Mouse (Mus musculus): ENCODE measurements around the gene Capn10.

- no peak for TF ChIP-seq CTCF (IDR thresholded peaks at IDR 0.05)
- no peak for TF ChIP-seq EP300 (IDR thresholded peaks at IDR 0.05; ENCODE audit: insufficient read depth, low read depth, low read length)
- TF ChIP-seq POLR2A (IDR thresholded peaks at IDR 0.05; ENCODE audit: insufficient read depth, low read depth, low read length): no peak
These were observed 13.8 kb downstream of the Capn10 start for GRCm38 (mm10) chr1:92947966-92948365.
